Mouse (Mus musculus) erythroblast, embryonic 14.5 days (primary cell): ENCODE data around the gene Tsen2.

Source experiments
- GATA1 ChIP-seq: IDR thresholded peaks from 2 replicates; pipeline ENCODE4 v1.6.1; 2012; ENCODE audit warnings: low read length, inconsistent platforms, mixed read lengths
- TAL1 ChIP-seq: IDR thresholded peaks from 3 replicates; pipeline ENCODE4 v1.6.1; 2012; ENCODE audit warnings: low read length, inconsistent platforms, mixed read lengths

DNA sequence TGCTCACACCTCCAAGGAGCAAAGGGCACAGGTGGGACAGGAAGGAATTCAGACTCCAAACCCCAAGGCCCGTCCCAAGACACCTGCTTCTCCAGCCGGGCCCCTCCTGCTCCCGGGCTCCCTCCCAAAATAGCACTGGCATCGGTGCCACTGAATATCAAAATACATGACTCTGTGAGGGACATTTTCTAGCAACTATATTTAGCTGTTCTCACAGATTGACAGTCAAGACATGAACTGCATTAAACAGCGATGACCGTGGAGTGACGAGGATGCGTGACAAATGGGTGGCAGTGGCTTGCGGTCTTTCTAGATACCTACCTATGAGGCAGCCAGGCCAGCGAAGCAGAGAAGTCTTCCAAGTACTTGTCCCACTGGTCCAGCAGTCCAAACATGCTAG lies 41.9 kb downstream of the Tsen2 start:
- TF ChIP-seq TAL1 (no peak), GATA1 (no peak)
